Mouse (Mus musculus): ENCODE results near the gene Fam169b. TPM values are rescaled to one million over a fixed set of nuclear protein-coding genes. Genes with fewer than 3 reads are reported as not detected.

Gene Fam169b
- total and polyA plus RNA-seq, 2 experiments from 2014 or later, result 0.08 to 0.18 TPM

DNA sequence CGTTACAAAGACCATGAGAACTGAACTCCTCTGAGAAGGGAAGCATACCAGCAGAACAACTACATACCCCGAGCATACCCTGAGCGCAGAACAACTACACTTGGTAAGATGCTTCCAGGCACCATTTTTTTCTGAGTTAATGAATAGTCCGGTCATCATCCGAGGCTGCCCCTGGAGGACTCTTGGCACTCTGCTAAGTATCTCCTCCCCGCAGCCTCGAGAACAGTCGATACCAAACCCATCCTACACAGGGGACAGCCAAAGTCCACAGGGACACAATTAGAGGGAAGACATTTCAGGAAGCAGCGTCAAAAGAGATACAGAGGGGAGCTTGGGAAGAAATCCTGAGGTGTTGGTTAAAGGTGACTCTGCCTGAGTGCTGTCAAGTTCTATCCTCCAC lies 32.4 kb upstream of the Fam169b start:
- Histone ChIP-seq H3K4me3 (ENCODE audit: low read depth, low read length) (no peak overlapping the region), H3K9ac (replicated peaks; ENCODE audit: low read depth, low read length) (no peak overlapping the region), H3K27me3 (ENCODE audit: control insufficient read depth, insufficient read depth, low read length) (no peaks in the 10 kb centered on the region), H3K36me3 (replicated peaks; ENCODE audit: control insufficient read depth, insufficient read depth, low read length) (no peaks in the 10 kb centered on the region), H3K4me1 (ENCODE audit: control insufficient read depth, insufficient read depth) (no peaks in the 10 kb centered on the region), H3K27ac (ENCODE audit: low read depth) (no peak overlapping the region), H3K9me3 (replicated peaks; ENCODE audit: control insufficient read depth, low read length) (no peaks in the 10 kb centered on the region), H3K4me2 (ENCODE audit: low read depth, low read length) (no peak overlapping the region)
- DNase-seq (ENCODE audit: low spot score) (no peak), ATAC-seq (ENCODE audit: insufficient read depth, low read depth) (no peak)
- 78% methylated on average over 9 of the region's 9 CpGs for WGBS
- TF ChIP-seq EP300 (IDR thresholded peaks at IDR 0.05; ENCODE audit: low read depth) (no peak), CTCF (IDR thresholded peaks at IDR 0.05; ENCODE audit: low read depth) (no peak)

DNA sequence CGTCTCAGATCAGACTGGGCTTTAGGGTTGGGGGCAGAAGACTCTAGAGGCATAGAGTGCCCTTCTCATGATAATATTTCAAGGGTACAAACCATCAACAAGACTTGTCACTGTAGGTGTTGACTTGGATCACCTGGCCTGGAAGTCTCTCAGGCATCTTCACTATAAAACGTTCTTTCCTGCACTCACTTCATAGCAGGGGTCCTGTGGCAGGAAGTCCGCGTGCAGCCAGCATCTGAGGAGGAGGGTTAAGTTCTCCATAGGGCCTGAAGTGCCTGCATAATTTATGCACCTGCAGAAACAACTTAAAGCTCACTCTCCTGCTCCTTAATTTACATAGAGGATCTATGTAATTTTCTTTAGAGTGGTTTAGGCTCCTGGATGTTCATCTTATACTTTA lies 28.0 kb upstream of the Fam169b start:
- H3K4me3 ChIP-seq (ENCODE audit: low read depth, low read length), result no peak overlapping the region
- TF ChIP-seq CTCF (IDR thresholded peaks at IDR 0.05; ENCODE audit: low read depth) (no peak), EP300 (IDR thresholded peaks at IDR 0.05; ENCODE audit: low read depth) (no peak)
- no peaks in the 10 kb centered on the region for H3K4me1 ChIP-seq (ENCODE audit: control insufficient read depth, insufficient read depth)
- ATAC-seq (ENCODE audit: insufficient read depth, low read depth) (no peak), DNase-seq (ENCODE audit: low spot score) (no peak)
- no peak overlapping the region for H3K4me2 ChIP-seq (ENCODE audit: low read depth, low read length)
- H3K9ac ChIP-seq (replicated peaks; ENCODE audit: low read depth, low read length), result no peak overlapping the region
- no peaks in the 10 kb centered on the region for H3K36me3 ChIP-seq (replicated peaks; ENCODE audit: control insufficient read depth, insufficient read depth, low read length)
- H3K9me3 ChIP-seq (replicated peaks; ENCODE audit: control insufficient read depth, low read length), result 0 out of 2 replicates have a peak, but pooled peaks cover under 1% of the 10 kb centered on the region
- 60% methylated on average over 4 of the region's 4 CpGs for WGBS
- no peak overlapping the region for H3K27ac ChIP-seq (ENCODE audit: low read depth)
- H3K27me3 ChIP-seq (ENCODE audit: control insufficient read depth, insufficient read depth, low read length), result no peaks in the 10 kb centered on the region

- Histone ChIP-seq H3K4me3 (ENCODE audit: low read depth, low read length) (no peak overlapping the region), H3K4me1 (ENCODE audit: control insufficient read depth, insufficient read depth) (no peaks in the 10 kb centered on the region), H3K27me3 (ENCODE audit: control insufficient read depth, insufficient read depth, low read length) (no peaks in the 10 kb centered on the region), H3K36me3 (replicated peaks; ENCODE audit: control insufficient read depth, insufficient read depth, low read length) (no peaks in the 10 kb centered on the region), H3K27ac (ENCODE audit: low read depth) (no peak overlapping the region), H3K9me3 (replicated peaks; ENCODE audit: control insufficient read depth, low read length) (peaks cover 6% of the 10 kb centered on the region; the same call in 1 of the 2 replicates), H3K9ac (replicated peaks; ENCODE audit: low read depth, low read length) (no peak overlapping the region), H3K4me2 (ENCODE audit: low read depth, low read length) (no peak overlapping the region)
- no peak for DNase-seq (ENCODE audit: low spot score)
- no peak for TF ChIP-seq EP300 (IDR thresholded peaks at IDR 0.05; ENCODE audit: low read depth)
- no peak for TF ChIP-seq CTCF (IDR thresholded peaks at IDR 0.05; ENCODE audit: low read depth)
- no peak for ATAC-seq (ENCODE audit: insufficient read depth, low read depth)
- 82% methylated on average over 8 of the region's 8 CpGs for WGBS
Measured at GRCm38 (mm10) chr7:68246249-68246648, 27.4 kb upstream of the Fam169b start.

- Histone ChIP-seq H3K4me2 (ENCODE audit: low read depth, low read length) (no peak overlapping the region), H3K4me3 (ENCODE audit: low read depth, low read length) (no peak overlapping the region), H3K9me3 (replicated peaks; ENCODE audit: control insufficient read depth, low read length) (peaks cover 8% of the 10 kb centered on the region; the same call in 1 of the 2 replicates), H3K9ac (replicated peaks; ENCODE audit: low read depth, low read length) (no peak overlapping the region), H3K27ac (ENCODE audit: low read depth) (no peak overlapping the region), H3K4me1 (ENCODE audit: control insufficient read depth, insufficient read depth) (no peaks in the 10 kb centered on the region), H3K27me3 (ENCODE audit: control insufficient read depth, insufficient read depth, low read length) (no peaks in the 10 kb centered on the region), H3K36me3 (replicated peaks; ENCODE audit: control insufficient read depth, insufficient read depth, low read length) (no peaks in the 10 kb centered on the region)
- DNase-seq (ENCODE audit: low spot score), result no peak
- TF ChIP-seq CTCF (IDR thresholded peaks at IDR 0.05; ENCODE audit: low read depth) (no peak), EP300 (IDR thresholded peaks at IDR 0.05; ENCODE audit: low read depth) (no peak)
- no peak for ATAC-seq (ENCODE audit: insufficient read depth, low read depth)
- 55% methylated on average over 1 of the region's 1 CpGs for WGBS
Measured at GRCm38 (mm10) chr7:68250411-68250810, 23.2 kb upstream of the Fam169b start.

DNA sequence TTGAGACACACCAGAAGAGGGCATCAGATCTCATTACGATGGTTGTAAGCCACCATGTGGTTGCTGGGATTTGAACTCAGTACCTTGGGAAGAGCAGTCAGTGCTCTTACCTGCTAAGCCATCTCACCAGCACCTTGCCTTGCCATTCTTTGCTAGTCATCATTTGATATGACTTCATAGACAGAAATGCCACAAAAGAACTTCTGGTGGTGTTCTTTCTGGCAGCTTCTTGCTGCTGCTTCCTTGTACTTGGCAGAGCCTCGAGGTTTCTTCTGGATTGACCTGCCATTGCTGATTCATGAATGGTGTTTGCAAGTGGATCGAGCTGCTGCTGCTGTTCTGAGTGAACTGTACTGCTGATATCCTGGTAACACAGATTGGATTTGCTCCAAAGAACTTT lies 22.7 kb upstream of the Fam169b start:
- Histone ChIP-seq H3K4me1 (ENCODE audit: control insufficient read depth, insufficient read depth) (no peaks in the 10 kb centered on the region), H3K27ac (ENCODE audit: low read depth) (no peak overlapping the region), H3K4me2 (ENCODE audit: low read depth, low read length) (no peak overlapping the region), H3K9me3 (replicated peaks; ENCODE audit: control insufficient read depth, low read length) (peaks cover 8% of the 10 kb centered on the region; the same call in 1 of the 2 replicates), H3K9ac (replicated peaks; ENCODE audit: low read depth, low read length) (no peak overlapping the region), H3K27me3 (ENCODE audit: control insufficient read depth, insufficient read depth, low read length) (no peaks in the 10 kb centered on the region), H3K36me3 (replicated peaks; ENCODE audit: control insufficient read depth, insufficient read depth, low read length) (no peaks in the 10 kb centered on the region), H3K4me3 (ENCODE audit: low read depth, low read length) (no peak overlapping the region)
- 80% methylated on average over 3 of the region's 3 CpGs for WGBS
- ATAC-seq (ENCODE audit: insufficient read depth, low read depth) (no peak), DNase-seq (ENCODE audit: low spot score) (no peak)
- TF ChIP-seq EP300 (IDR thresholded peaks at IDR 0.05; ENCODE audit: low read depth) (no peak), CTCF (IDR thresholded peaks at IDR 0.05; ENCODE audit: low read depth) (no peak)

GRCm38 (mm10) chr7:68257767-68258166 lies 15.9 kb upstream of the Fam169b start:
- 29% methylated on average over 2 of the region's 2 CpGs for WGBS
- Histone ChIP-seq H3K27me3 (ENCODE audit: control insufficient read depth, insufficient read depth, low read length) (no peaks in the 10 kb centered on the region), H3K4me1 (ENCODE audit: control insufficient read depth, insufficient read depth) (peaks cover 21% of the 10 kb centered on the region), H3K4me2 (ENCODE audit: low read depth, low read length) (no peak overlapping the region), H3K4me3 (ENCODE audit: low read depth, low read length) (no peak overlapping the region), H3K9me3 (replicated peaks; ENCODE audit: control insufficient read depth, low read length) (no peaks in the 10 kb centered on the region), H3K36me3 (replicated peaks; ENCODE audit: control insufficient read depth, insufficient read depth, low read length) (no peaks in the 10 kb centered on the region), H3K9ac (replicated peaks; ENCODE audit: low read depth, low read length) (no peak overlapping the region), H3K27ac (ENCODE audit: low read depth) (peak overlapping the region; percentile 23; the same call in 1 of the 2 replicates)
- ATAC-seq (ENCODE audit: insufficient read depth, low read depth), result no peak
- TF ChIP-seq CTCF (IDR thresholded peaks at IDR 0.05; ENCODE audit: low read depth), result no peak
- no peak for DNase-seq (ENCODE audit: low spot score)

All from heart, postnatal 0 days (tissue).